Mouse (Mus musculus): ENCODE data around the gene Serf1.

DNA sequence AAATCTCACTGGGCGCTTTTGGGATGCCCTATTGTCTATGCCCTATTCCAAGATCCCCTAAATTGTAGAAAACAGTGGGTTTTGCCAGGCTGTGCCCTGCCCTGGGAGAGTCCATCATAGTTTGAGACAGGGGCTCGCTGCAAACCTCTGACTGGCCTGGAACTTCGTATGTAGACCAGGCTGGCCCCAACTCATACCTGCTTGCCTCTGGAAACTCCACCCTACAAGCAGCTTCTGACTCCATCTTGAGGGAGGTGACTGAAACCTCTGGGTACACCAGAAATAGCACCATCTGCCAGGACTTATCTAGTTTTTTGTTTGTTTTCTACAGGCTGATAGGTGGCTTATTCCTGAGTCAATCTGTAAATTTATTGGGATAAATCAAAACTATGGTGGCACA, 16.2 kb downstream of the Serf1 start:
- TF ChIP-seq CTCF (IDR thresholded peaks at IDR 0.05; ENCODE audit: low read depth) (no peak), EP300 (IDR thresholded peaks at IDR 0.05; ENCODE audit: low read depth) (no peak)
